Mouse (Mus musculus) spleen, postnatal 36 days (tissue): Measurements from ENCODE around the gene Rbm33.

Experiments
- DNase-seq, 2 experiments: peaks; one replicate each; pipeline ENCODE4 v3.0.0; 2022; ENCODE audit warnings: low spot score in 2 of 2, mixed read lengths in 1 of 2

Gene Rbm33

GRCm38 (mm10) chr5:28324457-28324856 is 7.5 kb downstream of the Rbm33 start:
- DNase-seq, result no peak

DNA sequence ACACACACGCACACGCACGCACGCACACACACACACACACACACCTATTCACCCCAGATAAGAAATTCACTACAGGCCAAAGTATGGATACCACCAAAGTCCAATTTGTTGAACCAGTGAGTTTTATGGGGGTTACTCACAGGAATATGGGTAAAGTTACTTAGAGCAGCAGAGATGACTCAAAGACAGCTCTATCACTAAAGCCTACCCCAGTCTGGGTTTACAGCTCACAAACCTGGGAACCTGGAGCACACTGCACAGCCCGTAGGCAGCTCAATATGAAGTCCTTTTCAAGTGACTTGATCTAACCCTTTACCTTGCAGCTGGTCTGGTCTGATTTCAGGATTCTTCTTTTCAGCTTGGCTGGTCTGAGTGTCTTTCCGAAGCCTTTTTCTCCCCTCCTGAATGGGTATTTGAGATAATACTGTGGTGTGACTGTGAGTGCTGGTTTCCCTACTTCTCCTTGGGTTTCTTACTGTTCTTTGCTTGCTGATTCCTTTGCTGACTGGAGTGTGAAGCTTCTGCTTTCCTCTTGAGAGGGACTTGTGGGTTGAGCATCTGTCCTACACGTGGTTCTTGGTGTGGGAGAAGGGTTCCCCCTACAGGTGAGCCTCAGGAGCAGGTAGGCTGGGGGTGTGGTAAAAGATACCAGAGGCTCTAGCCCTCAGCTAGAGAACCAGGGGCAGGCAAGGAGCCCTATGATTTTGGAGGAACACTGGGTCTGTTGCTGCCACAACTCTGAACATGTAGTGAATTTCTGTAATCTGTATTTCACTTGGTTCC is 12.3 kb downstream of the Rbm33 start:
- peak; percentile 69 to 70 for DNase-seq

DNA sequence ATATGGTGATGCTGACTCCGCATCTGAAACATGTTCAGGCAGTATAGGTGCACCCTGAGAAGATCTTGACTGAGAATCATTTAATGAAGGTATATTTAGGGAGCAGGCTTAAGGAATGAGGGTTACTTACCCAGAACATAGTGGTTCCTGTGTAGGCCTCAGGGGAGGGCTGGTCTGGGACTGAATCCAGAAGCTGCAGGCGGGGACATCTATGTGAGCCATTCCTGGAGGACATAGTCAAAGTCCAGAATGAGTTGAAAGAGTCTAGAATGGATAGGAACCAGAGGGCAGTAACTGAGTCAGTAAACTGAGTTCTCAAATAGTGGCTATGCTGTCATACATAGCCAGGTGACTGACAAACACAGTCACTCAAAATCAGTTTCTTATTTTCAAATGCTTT is 16.8 kb downstream of the Rbm33 start:
- DNase-seq, result no peak

DNA sequence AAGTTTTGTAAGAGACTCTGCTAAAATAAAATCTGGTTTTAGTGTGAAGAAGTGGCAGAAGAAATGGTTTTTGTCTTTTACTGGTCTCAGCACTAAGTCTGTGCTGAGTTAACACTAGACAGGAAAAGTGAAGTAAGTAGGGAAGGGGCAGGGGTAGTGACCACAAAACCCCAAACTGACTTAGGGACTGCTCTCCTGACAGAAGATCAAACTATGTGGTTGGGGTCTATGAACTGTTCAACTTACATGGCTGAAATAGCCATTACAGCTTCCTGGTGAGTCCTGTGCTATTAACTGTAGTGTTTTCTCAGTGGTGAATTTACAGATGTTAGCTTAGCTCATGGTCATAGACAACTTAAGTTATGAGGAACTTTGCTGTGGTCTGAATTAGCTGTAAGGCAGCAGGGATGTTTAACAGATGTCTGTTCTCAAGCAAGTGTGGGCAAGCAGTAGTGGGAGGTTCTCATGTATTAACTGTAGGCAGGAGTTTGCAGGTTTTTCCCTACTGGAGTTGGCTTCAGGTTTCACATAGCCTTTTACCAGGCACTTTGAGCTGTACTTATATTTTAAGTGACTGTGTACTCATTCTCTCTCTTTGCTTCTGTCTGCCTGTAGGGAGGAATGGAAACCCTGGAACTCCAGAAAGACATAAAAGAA is 35.1 kb downstream of the Rbm33 start:
- DNase-seq, result no peak

- DNase-seq, result no peak
Observed at GRCm38 (mm10) chr5:28355614-28356013, 38.7 kb downstream of the Rbm33 start.

- no peak for DNase-seq
Observed at GRCm38 (mm10) chr5:28360745-28361144, 43.8 kb downstream of the Rbm33 start.

DNA sequence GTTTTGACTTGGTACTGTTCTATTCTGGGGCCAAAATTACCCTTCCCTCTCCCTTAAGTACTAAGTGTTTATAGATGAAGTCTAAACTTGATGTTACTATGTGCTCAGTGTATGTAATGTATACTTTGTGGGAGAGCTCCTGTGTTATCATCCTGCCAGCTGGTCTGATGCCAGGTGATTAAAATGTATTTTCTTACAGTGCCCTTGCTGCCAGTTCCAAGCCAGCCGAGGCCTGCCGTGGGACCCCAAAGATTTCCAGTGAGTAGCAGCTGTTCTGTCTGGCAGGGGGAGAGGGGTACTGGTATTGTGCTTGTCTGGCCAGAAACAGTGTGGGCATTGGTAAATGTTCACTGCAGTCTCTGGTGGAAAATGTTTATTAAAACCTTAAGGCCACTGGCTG is 51.1 kb downstream of the Rbm33 start:
- no peak for DNase-seq

GRCm38 (mm10) chr5:28370836-28371235 is 53.9 kb downstream of the Rbm33 start:
- no peak for DNase-seq

DNA sequence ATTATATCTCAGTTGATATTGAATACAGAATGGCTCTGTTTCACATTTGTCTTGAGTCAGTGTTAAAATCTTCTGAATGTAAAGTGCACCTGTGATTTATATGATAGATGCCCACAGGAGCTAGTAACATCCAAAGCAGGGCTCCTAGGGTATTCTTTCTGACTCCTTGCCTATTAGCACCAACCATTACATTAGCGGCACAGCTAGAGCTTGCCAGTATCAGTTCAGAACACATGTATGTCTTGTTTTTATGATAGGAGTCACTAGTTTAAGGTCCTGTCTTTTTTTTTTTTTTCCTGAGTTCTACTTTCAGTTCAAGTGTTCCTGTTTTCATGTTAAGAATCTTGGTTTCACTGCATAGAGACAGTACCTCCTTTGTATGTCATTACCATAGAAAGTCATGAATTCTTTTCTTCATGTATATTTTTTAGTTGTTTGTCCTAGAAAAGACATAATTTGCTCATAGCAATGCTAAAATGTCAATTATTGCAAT is 55.3 kb downstream of the Rbm33 start:
- no peak for DNase-seq

- DNase-seq, result no peak
Observed at GRCm38 (mm10) chr5:28373498-28374427, 56.8 kb downstream of the Rbm33 start.

GRCm38 (mm10) chr5:28377299-28377698 is 60.4 kb downstream of the Rbm33 start:
- DNase-seq, result no peak

- DNase-seq, result no peak
Observed at GRCm38 (mm10) chr5:28382289-28382688, 65.4 kb downstream of the Rbm33 start.

DNA sequence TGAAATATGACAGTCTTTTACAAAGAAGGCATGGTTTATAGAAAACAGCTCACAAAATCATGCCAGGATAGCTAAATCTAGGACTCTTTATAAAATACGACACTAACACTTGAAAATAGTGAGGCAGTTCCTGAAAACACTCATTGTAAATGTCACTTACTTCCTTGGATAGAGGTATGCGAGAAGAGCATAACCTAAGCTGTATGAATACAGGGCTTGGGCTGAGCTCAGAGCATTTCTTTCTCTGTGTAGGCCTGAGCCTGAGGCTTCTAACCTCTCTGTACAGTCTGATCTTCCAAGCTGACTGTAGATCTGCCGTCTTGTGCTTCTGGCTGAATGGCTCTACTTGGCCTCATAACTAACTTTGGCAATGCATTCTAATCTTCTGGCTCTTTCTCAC is 69.9 kb downstream of the Rbm33 start:
- DNase-seq, result no peak

DNA sequence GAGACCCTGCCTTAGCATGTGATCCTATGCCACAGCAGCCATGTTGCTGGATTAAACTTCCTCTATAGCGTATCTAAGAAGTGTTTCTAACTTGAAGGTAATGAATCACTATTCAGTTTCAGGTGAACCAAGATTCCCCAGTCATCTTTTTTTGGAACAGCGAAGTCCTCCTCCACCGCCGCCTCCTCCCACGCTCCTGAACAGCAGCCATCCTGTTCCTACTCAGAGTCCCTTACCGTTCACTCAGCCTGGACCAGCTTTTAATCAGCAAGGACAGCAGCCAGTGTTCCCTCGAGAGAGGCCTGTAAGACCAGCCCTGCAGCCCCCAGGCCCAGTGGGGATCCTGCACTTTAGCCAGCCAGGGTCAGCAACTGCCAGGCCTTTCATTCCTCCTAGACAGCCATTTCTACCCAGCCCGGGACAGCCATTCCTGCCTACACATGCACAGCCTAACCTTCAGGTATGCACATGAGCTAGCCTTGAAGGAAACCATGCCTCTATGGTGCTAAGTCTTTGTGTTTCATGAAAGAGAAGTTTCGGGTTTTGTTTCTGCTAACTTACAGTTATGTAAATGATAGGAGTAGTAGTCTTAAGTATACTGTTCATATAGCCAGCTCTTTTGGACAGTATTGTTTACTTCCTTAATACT is 70.7 kb downstream of the Rbm33 start:
- DNase-seq, result no peak

DNA sequence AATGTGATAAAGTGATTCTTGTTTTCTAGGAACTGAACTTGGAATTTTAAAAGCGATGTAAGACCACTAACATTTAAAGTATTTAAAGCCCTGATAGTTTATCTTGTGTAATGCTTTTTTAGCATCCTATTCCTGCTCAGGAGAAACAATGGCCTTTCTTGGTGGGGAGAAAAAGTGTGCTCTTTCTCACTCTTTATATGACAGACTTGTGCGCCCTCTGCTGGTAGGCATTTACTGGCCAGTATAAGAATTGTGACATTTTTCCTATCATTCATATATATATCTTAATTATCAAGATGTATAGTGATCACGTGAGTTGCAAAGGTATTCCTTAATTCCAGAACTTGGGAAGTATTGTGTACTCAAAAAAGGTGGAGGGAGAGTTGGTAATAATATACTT is 71.3 kb downstream of the Rbm33 start:
- peak; percentile 30 to 43 for DNase-seq

DNA sequence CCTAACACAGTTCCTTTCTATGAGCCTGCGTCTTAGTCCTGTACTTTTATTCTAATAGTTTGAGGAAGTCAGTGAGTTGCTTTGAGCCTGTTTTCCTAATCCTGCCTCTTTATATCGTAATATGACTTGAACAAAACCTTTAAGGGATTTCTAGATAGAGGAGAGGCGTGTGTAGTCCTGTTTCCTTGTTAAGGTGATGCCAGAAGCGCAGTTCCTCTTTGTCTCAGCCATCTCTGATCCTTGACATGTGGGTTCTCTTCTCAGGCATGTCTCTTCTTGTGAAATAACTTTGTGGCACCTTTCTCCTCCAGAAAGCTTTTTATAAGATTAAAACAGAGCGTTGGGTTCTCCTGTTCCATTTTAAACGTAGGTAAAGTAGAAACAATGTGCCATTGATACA is 73.3 kb downstream of the Rbm33 start:
- no peak for DNase-seq

- DNase-seq, result no peak
Observed at GRCm38 (mm10) chr5:28397344-28397743, 80.4 kb downstream of the Rbm33 start.

- DNase-seq, result no peak
Observed at GRCm38 (mm10) chr5:28398736-28399135, 81.8 kb downstream of the Rbm33 start.

DNA sequence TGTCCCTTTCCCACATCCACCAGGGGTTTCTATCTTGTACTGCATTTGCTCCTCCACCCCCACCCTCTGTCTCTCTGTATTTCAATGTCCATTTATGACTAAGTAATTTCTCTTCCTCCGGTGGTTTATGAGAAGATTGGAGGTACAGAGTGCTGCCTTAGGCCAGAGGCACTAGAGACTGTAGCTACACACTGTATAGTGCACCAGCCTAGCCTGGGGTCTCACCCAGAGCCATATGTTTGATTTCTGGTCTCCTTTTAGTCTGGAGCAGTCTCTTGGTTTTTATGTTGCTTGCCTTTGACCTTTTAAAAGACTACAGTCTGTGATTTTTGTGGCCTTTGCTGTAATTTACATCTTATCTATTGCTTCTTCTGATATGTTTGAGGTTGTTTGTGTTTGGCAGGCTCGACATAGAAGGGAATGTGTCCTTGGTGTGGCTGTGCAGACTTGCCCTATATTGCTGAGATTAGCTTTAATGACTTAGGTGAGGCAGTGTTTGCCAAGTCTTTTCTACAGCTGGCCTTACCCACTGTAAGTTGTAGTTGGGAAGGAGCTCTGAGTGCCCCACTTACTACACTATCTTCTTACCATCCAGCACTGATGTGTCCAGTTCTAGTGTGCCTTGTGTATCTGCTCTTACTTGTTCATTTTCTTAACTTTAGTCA is 82.7 kb downstream of the Rbm33 start:
- no peak for DNase-seq

GRCm38 (mm10) chr5:28402756-28403155 is 85.8 kb downstream of the Rbm33 start:
- peak; percentile 10 to 12 for DNase-seq

DNA sequence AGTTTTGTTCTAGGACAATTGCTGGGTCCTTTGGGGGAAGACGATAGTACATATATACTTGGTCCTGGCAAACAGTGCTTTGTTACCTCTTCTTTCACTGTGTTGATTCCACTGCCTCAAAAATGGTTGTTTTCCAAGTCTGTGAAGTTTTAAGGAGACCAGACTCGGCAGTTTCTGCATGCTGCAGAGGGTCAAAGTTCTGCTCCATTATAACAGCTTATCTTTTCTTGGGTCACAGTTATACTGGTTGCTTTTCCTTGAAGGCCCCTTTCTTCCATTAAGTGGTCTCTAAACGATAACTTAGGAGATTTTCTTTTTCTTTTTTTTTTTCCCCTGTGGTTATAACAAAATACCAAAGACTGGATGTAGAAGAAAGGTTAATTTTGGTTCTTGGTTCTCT is 89.7 kb downstream of the Rbm33 start:
- DNase-seq, result no peak
